Mouse (Mus musculus): ENCODE results near the gene Dennd6a.

DNA sequence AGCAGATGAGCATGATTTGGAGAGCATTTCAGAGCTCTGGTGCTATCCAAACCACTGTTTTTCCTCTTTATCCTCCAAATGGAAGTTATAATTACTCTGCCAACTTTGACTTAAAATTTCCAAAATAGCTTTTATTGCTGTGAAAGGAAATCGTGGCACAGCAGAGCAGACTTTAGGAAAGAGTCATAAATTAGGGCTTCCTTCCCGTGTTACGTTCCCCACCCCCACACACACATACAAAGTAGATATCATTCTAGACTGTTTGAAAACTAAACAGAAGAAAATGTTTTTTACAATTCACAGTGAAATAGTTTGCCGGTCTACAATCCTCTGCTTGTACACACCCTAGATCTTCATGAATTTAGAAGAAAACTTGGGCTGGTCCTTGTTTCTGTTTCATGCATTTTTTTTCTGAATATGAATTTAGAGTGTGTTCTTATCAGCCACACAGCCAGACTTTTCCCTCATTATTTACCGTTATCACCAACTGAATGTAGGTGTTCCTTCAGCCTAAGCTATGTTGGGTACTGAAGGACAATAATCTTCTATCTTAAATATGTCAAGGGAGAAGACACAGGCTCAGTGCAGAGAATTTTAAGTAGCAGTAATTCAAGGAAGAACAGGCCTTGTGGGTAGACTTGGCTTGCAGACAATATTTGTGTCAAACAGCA lies 22.2 kb downstream of the Dennd6a start:
- TF ChIP-seq CTCF (IDR thresholded peaks at IDR 0.05; ENCODE audit: low read depth) (no peak), EP300 (optimal IDR thresholded peaks at IDR 0.05) (no peak)

Data from stomach, postnatal 0 days (tissue).